Mouse (Mus musculus) bone marrow, adult 2 months (tissue): ENCODE data around the gene Kat7. TPM values are rescaled to one million over a fixed set of nuclear protein-coding genes. Genes with fewer than 3 reads are reported as not detected.

Experiments used
- H3K27ac ChIP-seq: fragments of 200-500 bp; 2 replicates; pipeline ENCODE4 v1.5.1; 2012; ENCODE audit warnings: low read depth, mild to moderate bottlenecking, control low read depth, inconsistent platforms, low read length; ENCODE audit not compliant: control insufficient read depth, poor library complexity, insufficient read depth
- H3K4me1 ChIP-seq: fragments of 200-500 bp; 2 replicates; pipeline ENCODE4 v1.6.1; 2011; ENCODE audit warnings: low read length; ENCODE audit not compliant: control insufficient read depth, insufficient read depth
- H3K4me3 ChIP-seq: fragments of 200-500 bp; replicated peaks from 2 replicates; pipeline ENCODE3; 2011; ENCODE audit warnings: mild to moderate bottlenecking, low read depth, low read length, control low read depth; ENCODE audit not compliant: control insufficient read depth
- CTCF ChIP-seq: fragments of 200-500 bp; IDR thresholded peaks from 2 replicates; pipeline ENCODE4 v1.5.1; 2011; ENCODE audit warnings: low read length, control low read depth; ENCODE audit not compliant: control insufficient read depth, insufficient read depth
- POLR2A ChIP-seq: fragments of 200-500 bp; IDR thresholded peaks from 2 replicates; pipeline ENCODE4 v1.6.1; 2011; ENCODE audit warnings: low read depth, mild to moderate bottlenecking, control low read depth, low read length, borderline replicate concordance; ENCODE audit not compliant: control insufficient read depth
- WGBS: fragments of 180-500 bp; shearing (Covaris S2); methylation state at CpG from one replicate; pipeline ENCODE4 v1.1.7; 2018; 5-methylcytosine and 5-hydroxymethylcytosine counted together
- polyA plus RNA-seq: library from polyadenylated mRNA; stranded (reverse); fragments of >200 nt; gene quantifications from 2 replicates; pipeline ENCODE4 v1.2.4, GENCODE M21; 2011; ENCODE audit warnings: low replicate concordance; ENCODE audit not compliant: missing spikeins, insufficient read depth, insufficient read length

Gene Kat7
- polyA plus RNA-seq, 1 experiment, result 39.0 TPM

GRCm38 (mm10) chr11:95247065-95247464 lies 63.0 kb downstream of the Kat7 start:
- no peak overlapping the region for H3K27ac ChIP-seq
- 83% methylated on average over 14 of the region's 14 CpGs for WGBS
- H3K4me1 ChIP-seq, result no peaks in the 10 kb centered on the region
- no peak overlapping the region for H3K4me3 ChIP-seq
- no peak for TF ChIP-seq POLR2A
- TF ChIP-seq CTCF, result no peak

GRCm38 (mm10) chr11:95245456-95245855 lies 64.6 kb downstream of the Kat7 start:
- TF ChIP-seq POLR2A (no peak), CTCF (no peak)
- 75% methylated on average over 7 of the region's 7 CpGs for WGBS

DNA sequence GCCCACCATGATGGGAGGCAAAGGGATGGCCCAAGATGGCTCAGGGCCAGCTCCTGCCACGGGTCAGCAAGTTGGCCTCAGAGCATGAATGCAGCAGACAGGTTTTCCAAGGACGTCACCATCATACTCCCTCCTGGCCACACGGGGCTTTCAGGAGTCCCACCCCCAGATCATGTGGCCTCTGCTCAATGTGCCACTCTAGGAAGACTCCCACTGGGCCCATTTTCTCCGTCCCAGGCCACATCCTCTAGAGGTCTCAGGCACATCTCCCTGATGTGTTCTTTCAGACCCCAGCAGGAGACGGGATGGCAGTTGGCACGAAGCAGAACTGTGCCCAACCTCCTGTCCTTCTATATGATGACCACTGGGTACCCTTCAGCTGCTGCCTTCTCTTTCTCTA lies 67.4 kb downstream of the Kat7 start:
- H3K4me1 ChIP-seq, result no peaks in the 10 kb centered on the region
- TF ChIP-seq CTCF (no peak), POLR2A (no peak)
- no peak overlapping the region for H3K4me3 ChIP-seq
- no peak overlapping the region for H3K27ac ChIP-seq
- WGBS, result 67% methylated on average over 6 of the region's 6 CpGs

More at GRCm38 (mm10) chr11:95245456-95245855, 64.6 kb downstream of the Kat7 start:
- Histone ChIP-seq H3K27ac (no peak overlapping the region), H3K4me3 (no peak overlapping the region), H3K4me1 (no peaks in the 10 kb centered on the region)

GRCm38 (mm10) chr11:95238477-95238876 lies 71.6 kb downstream of the Kat7 start:
- WGBS, result 46% methylated on average over 6 of the region's 6 CpGs
- TF ChIP-seq POLR2A, result no peak
- no peak for TF ChIP-seq CTCF
- H3K27ac ChIP-seq, result no peak overlapping the region

GRCm38 (mm10) chr11:95232329-95232696 lies 77.7 kb downstream of the Kat7 start:
- Histone ChIP-seq H3K4me3 (no peak overlapping the region), H3K4me1 (no peaks in the 10 kb centered on the region), H3K27ac (no peak overlapping the region)
- no peak for TF ChIP-seq CTCF
- TF ChIP-seq POLR2A, result no peak
- WGBS, result 30% methylated on average over 6 of the region's 6 CpGs

More at GRCm38 (mm10) chr11:95238477-95238876, 71.6 kb downstream of the Kat7 start:
- no peaks in the 10 kb centered on the region for H3K4me1 ChIP-seq
- H3K4me3 ChIP-seq, result no peak overlapping the region

- no peak overlapping the region for H3K27ac ChIP-seq
- no peak overlapping the region for H3K4me3 ChIP-seq
- 15% methylated on average over 24 of the region's 24 CpGs for WGBS
- H3K4me1 ChIP-seq, result no peaks in the 10 kb centered on the region
- TF ChIP-seq CTCF (peak; percentile 50; the same call in 1 of the 2 replicates), POLR2A (no peak)
Measured at GRCm38 (mm10) chr11:95231688-95232328, 78.2 kb downstream of the Kat7 start.

DNA sequence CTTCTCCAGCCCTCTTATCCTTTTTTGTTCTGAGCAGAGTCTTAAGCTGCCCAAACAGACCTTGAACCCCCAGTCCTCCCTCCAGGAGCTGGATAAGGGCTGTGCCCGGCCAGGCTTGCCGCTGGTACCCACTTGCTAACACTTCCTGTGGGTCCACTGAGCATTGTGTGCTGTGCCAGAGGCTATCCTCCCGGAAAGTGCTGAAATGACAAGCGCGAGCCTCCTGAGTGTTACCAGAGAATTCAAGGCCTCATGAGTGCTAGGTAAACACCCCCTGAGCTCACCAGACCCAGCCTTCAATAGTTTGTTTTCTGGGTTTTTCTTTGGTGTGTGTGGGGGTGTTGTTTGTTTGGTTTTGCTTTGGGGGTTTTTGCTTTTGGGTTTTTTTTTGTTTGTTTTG lies 82.6 kb downstream of the Kat7 start:
- no peaks in the 10 kb centered on the region for H3K4me1 ChIP-seq

GRCm38 (mm10) chr11:95225448-95225847 lies 84.6 kb downstream of the Kat7 start:
- WGBS, result 67% methylated on average over 7 of the region's 7 CpGs
- Histone ChIP-seq H3K4me3 (no peak overlapping the region), H3K4me1 (no peaks in the 10 kb centered on the region), H3K27ac (no peak overlapping the region)
- no peak for TF ChIP-seq CTCF
- no peak for TF ChIP-seq POLR2A

More for the DNA sequence above, 82.6 kb downstream of the Kat7 start:
- H3K4me3 ChIP-seq, result no peak overlapping the region
- TF ChIP-seq POLR2A (no peak), CTCF (no peak)
- 82% methylated on average over 5 of the region's 5 CpGs for WGBS
- no peak overlapping the region for H3K27ac ChIP-seq

Other genes starting within 250 kb of the Kat7 start
- gene Itga3, start 233.4 kb downstream of the Kat7 start, polyA plus RNA-seq, result 0.27 and 2.1 TPM in 2 replicates
- 0.57 TPM in 1 of 2 replicates, not detected in the other for gene Dlx3, start 190.1 kb downstream of the Kat7 start, polyA plus RNA-seq
- gene Dlx4, start 164.0 kb downstream of the Kat7 start, polyA plus RNA-seq, result not detected in 2 replicates
- gene Tac4, start 48.7 kb downstream of the Kat7 start, polyA plus RNA-seq, result not detected in 2 replicates
- 167 and 178 TPM in 2 replicates for gene Fam117a, start 26.8 kb upstream of the Kat7 start, polyA plus RNA-seq
- gene Slc35b1, start 74.4 kb upstream of the Kat7 start, polyA plus RNA-seq, result 34.9 and 49.3 TPM in 2 replicates
- 57.9 and 61.3 TPM in 2 replicates for gene Spop, start 103.8 kb upstream of the Kat7 start, polyA plus RNA-seq
- not detected in 2 replicates for gene Nxph3, start 204.3 kb upstream of the Kat7 start, polyA plus RNA-seq